Mouse (Mus musculus) heart, adult 11 months (tissue): ENCODE data around the gene a.
"Not testable (repeated sequence)": the region's sequence is repeated elsewhere in the genome, so short reads cannot be mapped to it uniquely, and the experiment has no call there.

Experiments used
- DNase-seq: peaks from one replicate; pipeline ENCODE4 v3.0.0; 2022

The a gene

DNA sequence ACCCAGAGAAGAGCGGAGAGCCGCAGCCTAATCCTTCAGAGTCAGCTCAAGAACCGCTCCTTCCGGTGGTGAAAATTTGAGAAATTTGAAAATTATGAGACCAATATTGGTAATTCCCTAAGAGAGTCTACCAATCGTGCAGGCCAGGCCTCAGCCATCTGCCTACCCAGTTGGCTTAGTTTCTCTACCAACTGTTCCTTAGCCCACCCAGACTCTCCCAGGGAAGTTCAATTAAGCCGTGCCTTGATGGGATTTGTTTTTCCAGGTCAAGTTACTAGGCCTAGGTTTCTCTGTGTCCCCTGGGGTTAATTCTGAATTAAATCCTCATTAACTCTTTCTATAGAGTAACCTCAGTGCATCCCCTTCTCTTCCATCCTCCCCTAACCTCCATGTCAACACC is 221.8 kb downstream of the a start:
- no peak for DNase-seq

DNA sequence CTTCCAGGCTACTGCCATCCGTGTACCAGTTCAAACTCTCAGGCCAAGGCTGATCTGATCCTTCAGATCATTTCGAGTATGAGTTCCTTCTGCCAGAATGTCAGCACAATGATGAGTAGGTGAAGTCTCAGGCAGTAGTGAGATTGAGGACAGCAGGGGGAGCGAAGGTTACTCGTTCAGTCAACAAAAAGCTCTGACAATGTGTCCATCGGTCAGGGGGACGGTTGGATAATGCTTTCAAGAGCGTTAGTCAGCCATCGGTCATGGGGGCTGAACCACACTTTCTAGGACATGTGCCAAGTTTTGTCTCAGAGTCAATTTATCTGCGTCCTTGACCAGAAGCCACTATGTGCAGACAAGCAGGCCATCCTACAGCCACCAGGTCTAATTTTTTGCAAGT is 225.5 kb downstream of the a start:
- not testable (repeated sequence) for DNase-seq

DNA sequence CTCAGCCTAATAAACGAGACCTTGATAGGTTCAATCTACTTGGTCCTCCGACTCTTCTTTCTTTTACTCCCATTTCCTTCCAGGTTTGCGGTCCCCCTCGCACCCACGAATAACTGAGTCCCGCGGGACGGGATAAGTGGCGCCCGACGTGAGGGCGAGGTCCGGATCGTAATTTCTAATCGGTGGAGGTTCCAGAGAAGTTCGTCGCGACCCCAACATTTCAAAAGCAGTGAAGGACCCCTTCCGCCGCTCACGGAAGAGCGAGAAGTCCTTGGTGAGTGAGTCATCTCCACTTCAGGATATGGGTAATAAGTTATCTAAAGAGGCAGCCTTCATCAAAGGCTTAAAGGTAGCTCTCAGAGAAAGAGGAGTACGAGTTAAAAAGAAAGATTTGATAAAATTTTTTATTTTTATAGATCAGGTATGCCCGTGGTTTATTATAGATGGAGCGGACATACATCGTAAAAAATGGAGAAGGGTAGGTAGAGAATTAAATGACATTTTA is 227.1 kb downstream of the a start, which contains the start of gene Gm14226:
Gene Gm14226 (plus strand): TSS at position 16 of the 505 bp plus-strand sequence.
- not testable (repeated sequence) for DNase-seq

DNA sequence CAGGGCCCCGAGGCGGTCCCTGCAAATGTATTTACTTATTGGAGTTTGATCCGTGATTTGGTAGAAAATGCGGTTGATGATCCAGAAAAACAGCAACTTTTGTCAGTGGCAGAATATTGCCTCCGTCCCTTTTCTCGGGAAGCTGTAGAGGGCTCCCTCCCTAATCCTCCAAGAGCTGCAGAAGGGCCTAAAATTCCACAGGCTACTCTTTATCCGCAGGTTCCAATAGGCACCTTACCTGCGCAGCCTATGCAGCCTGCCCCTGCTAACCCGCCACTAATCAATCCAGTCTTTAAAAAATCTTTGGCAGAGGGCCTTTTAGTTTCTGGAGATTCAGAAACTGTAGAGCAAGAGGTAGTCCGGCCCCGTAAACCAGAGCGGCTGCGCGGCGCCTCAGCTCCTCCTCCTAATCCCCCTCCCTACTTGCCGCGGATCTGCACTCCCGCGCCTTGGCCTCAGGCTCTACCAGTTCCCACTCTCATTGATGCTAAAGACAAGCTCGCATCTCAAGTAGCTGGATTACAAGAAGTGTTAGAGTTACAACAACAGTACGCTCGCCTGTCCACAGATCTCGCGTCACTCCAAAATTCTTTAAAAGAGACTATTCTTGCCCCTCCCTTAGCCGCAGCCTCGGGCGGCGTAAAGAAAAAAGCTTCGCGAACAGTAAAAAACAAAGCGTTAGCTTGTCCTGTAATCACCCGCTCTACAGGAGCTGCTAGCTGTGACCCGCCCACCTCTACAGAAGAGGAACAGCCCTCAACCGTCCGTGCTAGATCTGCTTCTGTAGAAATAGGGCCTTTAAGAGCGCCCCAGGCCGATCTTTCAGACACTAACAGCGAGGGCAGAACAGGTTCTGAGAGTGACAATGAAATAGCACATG is 227.8 kb downstream of the a start:
- peak; percentile 98 for DNase-seq

DNA sequence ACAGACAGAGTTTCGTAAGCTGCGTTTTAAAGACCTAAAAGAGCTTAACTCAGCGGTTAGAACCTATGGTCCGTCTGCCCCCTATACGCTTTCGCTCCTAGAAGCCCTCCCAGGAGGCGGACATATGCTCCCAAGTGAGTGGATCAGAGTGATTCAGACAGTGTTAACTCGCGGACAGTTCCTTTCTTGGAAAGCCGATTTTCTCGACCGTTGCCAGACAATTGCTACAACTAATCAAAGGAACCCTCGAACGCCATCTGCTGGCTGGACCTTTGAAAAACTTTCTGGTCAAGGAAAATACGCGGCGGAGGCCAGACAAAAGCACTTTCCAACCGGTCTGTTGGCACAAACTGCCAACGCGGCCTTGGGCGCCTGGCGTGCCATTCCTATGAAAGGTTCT is 228.5 kb downstream of the a start:
- DNase-seq, result peak; percentile 98

DNA sequence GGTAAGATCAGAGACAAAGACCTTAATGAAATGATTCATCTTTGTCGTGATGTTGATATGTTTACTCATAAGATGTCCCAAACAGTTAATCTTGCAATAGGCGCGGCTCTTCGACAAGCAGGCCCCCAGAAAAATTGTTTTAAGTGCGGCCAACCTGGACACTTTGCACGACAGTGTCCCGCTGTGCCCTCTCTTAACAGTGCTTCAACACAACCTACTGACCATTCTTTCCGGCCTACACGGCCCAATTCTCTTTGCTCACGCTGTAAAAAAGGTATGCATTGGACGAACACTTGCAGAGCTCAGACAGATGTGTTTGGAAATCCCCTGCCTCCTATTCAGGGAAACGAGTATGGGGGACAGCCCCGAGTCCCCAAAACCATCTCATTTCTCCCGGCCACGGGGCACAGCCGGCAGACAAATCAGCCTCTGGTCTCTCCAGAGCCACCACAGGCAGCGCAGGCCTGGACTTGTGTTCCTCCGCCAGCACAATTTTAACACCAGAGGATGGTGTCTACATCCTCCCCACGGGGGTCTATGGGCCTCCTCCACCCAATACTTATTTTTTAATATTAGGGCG is 229.1 kb downstream of the a start:
- peak; percentile 88 for DNase-seq

GRCm38 (mm10) chr2:155030831-155031230 is 239.6 kb downstream of the a start:
- DNase-seq, result no peak

DNA sequence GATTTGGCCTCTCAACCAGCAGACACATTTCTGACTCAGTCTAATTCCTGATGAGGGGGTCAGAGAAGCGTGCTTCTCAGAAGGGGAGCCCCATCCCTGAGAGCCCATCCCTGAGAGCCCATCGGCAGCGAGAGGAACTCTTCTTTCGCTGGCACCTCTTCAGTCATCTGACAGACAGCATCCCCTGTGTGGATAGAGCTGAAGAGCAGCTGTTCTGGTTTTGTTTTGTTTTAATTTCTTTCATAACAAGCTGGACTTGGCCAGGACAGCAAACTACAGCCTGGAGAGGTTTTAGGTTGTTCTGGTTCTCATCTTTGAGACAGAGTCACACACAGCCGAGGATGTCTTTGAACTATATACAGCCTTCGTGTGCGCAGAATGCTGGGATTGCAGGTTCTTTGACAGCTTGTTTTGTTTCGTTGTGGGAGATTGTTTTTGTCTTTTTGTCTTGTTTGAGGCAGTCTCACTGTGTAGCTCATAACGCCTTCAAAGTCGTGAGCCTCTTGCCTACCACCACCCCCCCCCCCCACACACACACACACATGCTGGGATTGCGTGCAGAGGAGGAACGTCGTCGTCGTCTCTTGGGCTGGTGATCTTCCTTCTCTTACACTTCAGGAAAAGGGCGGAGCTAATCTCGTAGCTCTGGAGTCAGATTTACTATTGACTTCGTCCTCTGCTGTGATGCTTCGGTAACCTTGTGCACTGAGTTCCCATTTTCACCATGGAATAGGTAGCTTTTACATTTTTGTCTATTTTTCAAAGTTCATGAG is 241.9 kb downstream of the a start:
- peak; percentile 93 for DNase-seq

- no peak for DNase-seq
These were observed 248.8 kb downstream of the a start for GRCm38 (mm10) chr2:155039956-155040355.

DNA sequence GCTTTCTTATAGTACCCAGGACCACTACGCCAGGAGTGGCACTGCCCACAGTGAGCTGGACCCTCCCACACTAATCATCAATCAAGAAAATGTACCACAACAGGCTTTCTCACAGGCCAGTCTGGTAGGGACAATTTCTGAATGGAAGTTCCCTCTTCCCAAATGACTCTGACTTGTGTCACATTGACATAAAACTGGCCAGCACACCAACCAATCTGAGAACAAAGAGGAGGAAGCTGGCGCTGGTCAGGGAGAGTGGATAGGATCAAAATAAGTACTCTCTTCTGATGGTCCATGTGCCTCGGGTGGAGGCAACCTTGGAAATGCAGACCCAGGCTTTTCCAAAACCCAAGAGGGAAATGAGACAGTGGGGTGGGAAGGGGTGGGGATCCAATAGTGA is 253.3 kb downstream of the a start:
- peak; percentile 91 for DNase-seq

DNA sequence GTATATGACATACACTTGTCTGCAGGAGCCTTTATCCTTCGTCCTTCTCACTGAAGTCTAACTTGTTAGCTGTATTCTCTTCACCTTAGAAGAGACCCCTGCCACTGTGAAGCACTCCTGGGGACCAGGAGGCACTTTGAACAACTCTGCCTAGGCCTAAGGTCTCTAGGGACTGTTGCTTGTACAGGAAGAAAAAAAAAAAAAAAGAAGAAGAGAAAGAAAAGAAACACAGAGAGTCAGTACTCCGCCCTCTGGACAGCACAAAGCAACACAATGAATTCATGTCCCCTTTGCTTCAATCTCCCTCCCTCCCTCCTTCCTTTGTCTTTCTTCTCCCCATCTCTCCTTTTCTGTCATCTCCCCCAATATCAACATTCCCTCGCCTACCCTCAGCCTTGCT is 253.9 kb downstream of the a start:
- DNase-seq, result no peak

- no peak for DNase-seq
These were observed 255.6 kb downstream of the a start for GRCm38 (mm10) chr2:155046803-155047202.

DNA sequence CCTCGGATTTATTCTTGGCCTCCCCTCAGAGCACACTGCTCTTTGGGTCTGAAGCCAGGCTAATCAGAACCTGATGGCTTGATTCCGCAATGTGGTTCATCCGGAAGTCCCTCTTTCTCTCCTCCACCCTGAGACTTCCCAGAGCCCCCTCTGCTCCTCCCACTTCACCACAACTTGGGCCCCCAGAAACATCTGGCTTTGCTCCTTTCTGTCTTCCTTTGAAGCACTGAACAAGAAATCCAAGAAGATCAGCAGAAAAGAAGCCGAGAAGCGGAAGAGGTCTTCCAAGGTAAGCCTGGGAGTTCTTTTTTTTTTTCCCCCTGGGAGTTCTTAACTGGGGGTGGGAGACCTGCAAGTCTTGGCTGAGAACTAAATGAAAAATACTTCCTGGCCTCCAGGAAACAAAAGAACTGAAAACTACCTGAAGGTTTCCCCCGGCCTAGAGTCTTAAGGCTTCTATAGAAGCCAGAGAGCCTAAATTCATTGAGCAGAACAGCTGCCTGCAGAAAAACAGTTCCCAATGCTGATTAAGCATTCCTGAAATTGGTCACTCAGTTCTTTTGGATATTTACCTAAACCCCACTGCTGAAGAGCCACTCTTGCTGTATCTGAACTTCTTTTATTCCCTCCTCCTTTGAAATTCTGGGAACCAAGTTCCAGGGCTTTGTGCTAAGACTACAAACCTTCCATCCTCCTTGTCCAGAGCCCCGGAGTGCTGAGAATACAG is 256.4 kb downstream of the a start:
- DNase-seq, result no peak

- DNase-seq, result peak; percentile 95
These were observed 258.9 kb downstream of the a start for GRCm38 (mm10) chr2:155050108-155050503.

- peak; percentile 99 for DNase-seq
These were observed 259.5 kb downstream of the a start for GRCm38 (mm10) chr2:155050504-155051236.

DNA sequence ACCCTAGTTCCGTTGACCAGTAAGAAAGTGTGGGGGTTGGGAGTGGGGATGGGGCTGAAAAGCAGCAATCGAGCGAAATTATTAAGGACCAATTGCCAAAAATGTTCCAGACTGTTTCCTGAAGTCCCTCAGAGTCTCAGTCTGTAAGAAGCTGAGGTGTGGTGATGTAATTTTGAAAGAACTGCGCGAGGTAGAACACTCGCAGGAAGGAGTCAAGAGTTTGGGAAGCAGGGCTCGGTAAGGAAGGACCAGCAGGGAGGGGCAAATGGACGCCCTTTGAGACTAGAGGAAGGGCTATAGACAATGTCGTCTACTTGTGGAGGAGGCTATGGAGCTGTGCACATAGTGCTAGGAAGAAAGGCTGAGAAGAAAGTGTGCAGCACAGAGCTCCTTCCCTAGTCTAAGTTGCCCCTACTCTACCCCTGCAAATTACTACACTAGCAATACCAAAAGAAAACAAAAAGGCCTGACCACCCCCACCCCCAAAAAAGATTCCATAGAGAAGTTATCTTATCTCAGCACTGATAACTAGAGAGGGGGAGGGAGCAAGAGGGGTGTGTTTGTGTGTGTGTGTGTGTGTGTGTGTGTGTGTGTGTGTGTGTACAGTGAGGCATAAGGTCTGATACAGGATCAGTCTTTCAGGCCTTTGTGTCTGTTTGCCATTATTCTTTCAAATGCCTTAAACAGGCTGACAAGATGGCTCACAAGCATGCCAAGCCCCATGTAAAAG is 260.6 kb downstream of the a start:
- DNase-seq, result no peak

DNA sequence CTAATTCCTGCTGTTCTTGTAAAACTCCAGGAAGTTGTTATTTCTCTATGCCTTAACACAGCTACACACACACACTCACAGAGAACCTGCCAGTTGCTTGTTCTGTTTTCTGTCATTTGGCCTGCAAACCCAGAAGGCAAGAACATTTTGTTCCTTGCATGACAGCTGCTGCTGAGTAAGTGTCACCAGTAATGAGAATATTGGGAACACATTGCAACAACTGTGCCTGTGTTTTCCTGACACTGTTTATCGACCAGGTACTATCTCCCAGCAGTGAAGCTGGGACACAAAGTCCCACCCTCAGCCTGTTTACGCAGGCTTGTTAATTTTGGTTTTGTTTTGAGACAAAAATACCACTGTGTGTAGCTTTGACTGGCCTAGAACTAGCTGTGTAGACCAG is 261.5 kb downstream of the a start:
- peak; percentile 94 for DNase-seq

DNA sequence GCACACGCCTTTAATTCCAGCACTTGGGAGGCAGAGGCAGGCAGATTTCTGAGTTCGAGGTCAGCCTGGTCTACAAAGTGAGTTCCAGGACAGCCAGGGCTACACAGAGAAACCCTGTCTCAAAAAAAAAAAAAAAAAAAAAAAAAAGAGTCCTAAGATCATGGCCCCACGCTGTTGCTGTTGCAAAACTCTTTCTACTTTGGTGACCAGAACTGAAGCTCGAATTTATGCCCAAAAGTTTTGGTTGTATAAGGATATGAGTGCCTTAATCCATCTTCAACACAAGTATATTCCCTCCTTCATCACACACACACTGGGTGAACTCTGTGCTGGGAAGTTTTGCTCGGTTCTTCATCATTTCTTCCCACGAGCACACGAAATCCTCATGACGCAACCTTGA is 262.3 kb downstream of the a start:
- not testable (repeated sequence) for DNase-seq

DNA sequence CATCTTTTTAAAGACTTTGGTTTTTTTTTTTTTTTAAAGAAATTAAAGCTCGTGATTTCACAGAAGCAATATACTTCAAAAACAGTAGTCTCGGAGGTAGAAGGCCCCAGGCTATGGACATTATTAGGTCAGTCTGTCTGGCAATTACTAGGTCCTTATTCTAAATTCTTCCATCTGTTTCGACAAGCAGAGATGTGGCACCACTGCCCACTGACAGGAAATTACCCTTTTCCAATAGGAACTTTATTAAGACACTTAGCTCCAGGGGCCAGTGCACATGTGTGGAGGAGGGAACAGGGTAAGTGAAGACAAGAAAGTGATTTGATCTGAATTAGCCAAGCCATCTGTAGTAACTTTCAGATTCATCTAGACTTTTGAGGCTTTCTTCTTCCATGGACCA is 263.5 kb downstream of the a start:
- DNase-seq, result no peak

DNA sequence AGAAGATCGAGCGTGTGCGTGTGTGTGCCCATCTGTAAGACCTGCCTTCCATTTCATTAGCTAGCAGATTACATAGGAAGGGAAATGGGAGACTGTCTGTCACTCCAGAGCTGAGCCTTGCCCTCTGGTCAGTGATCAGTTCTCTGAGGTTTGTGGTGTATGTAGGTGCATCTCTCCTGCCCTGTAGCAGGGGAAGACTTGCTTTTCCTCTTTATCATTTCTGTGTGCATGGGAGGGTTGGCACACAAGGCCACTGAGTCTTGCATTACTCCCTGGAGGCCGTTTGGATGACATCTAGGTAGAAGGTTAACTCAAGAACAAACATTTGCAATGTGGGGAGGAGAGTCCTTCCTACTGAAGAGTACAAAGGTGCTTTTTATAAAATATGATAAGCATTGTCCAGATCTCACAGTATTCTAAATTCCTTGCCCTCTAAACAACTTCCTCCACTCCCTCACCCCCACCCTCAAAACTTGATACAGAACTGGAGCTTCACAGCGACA is 264.9 kb downstream of the a start:
- DNase-seq, result no peak

GRCm38 (mm10) chr2:155057361-155057760 is 266.2 kb downstream of the a start:
- DNase-seq, result no peak
